Mouse (Mus musculus): ENCODE data around the gene Dgcr8. TPM values are rescaled to one million over a fixed set of nuclear protein-coding genes. Genes with fewer than 3 reads are reported as not detected.

The Dgcr8 gene
- 16.0 and 22.3 TPM in 2 replicates for polyA plus RNA-seq (2012; rRNA removed)

- WGBS: under 1% methylated on average over 68 of the region's 71 CpGs
- Histone ChIP-seq H3K4me3 (replicated peaks; ENCODE audit: extremely low read depth, low read depth, low read length) (peak within 1 kb of the TSS; percentile 83), H3K4me1 (ENCODE audit: control insufficient read depth, insufficient read depth, low read length) (peaks cover 13% of the 10 kb centered on the region)
- peak; percentile 93 for DNase-seq
- peak; percentile 46; the same call in 1 of the 2 replicates for TF ChIP-seq POLR2A (IDR thresholded peaks at IDR 0.05; ENCODE audit: borderline replicate concordance, extremely low read depth, low read depth, low read length)
- TF ChIP-seq CTCF (IDR thresholded peaks at IDR 0.05; ENCODE audit: insufficient read depth, low read length): no peak
These were observed at the start of gene Dgcr8 for GRCm38 (mm10) chr16:18289067-18289588. Gene Dgcr8, minus strand, starts transcription at chr16:18289246.

DNA sequence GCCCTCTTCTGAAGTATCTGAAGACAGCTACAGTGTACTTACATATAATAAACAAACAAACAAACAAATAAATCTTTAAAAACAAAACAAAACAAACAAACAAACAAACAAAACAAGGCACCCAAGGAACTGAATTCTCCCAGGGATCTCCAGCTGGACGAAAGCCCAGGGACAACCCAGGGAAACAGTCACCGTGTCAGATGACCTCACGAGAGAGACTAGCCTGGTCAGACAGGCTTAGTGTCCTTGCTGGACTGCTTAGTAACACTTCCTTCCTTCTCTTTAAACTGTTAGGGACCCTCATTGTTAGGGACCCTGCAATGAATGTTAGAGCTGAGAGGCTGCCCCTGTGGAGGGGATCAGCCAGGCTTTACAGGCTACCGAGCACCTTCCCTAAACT lies 48.2 kb upstream of the Dgcr8 start:
- no peak for DNase-seq
- H3K4me3 ChIP-seq (replicated peaks; ENCODE audit: extremely low read depth, low read depth, low read length): no peak overlapping the region
- TF ChIP-seq POLR2A (IDR thresholded peaks at IDR 0.05; ENCODE audit: borderline replicate concordance, extremely low read depth, low read depth, low read length) (no peak), CTCF (IDR thresholded peaks at IDR 0.05; ENCODE audit: insufficient read depth, low read length) (no peak)
- peaks cover 3% of the 10 kb centered on the region; the same call in 1 of the 2 replicates for H3K4me1 ChIP-seq (ENCODE audit: control insufficient read depth, insufficient read depth, low read length)
- WGBS: 84% methylated on average over 4 of the region's 4 CpGs

GRCm38 (mm10) chr16:18335981-18336380 lies 46.9 kb upstream of the Dgcr8 start:
- DNase-seq: no peak
- WGBS: 87% methylated on average over 3 of the region's 3 CpGs
- no peak overlapping the region for H3K4me3 ChIP-seq (replicated peaks; ENCODE audit: extremely low read depth, low read depth, low read length)
- TF ChIP-seq CTCF (IDR thresholded peaks at IDR 0.05; ENCODE audit: insufficient read depth, low read length): no peak
- TF ChIP-seq POLR2A (IDR thresholded peaks at IDR 0.05; ENCODE audit: borderline replicate concordance, extremely low read depth, low read depth, low read length): no peak
- H3K4me1 ChIP-seq (ENCODE audit: control insufficient read depth, insufficient read depth, low read length): peaks cover 3% of the 10 kb centered on the region; the same call in 1 of the 2 replicates

DNA sequence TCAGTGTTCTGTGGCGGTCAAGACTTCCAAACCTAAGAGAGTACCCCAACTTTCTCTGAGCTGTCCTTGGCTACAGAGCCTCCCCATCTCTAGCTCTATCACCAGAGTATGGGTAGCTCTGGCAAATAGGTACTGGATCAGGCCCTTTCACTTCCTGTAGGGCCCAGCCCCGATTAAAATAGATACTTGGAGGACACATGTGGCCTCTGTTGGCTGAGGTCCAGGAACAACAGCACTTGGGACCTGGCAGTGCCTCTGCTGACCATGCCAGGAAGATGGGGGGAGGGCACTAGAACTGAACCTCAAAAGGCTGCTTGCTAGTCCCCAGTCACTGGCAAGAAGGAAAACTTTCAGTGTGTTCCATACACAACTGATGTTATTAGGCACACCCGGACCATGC lies 44.9 kb upstream of the Dgcr8 start:
- Histone ChIP-seq H3K4me1 (ENCODE audit: control insufficient read depth, insufficient read depth, low read length) (peaks cover 3% of the 10 kb centered on the region; the same call in 1 of the 2 replicates), H3K4me3 (replicated peaks; ENCODE audit: extremely low read depth, low read depth, low read length) (no peak overlapping the region)
- no peak for DNase-seq
- no peak for TF ChIP-seq CTCF (IDR thresholded peaks at IDR 0.05; ENCODE audit: insufficient read depth, low read length)
- no peak for TF ChIP-seq POLR2A (IDR thresholded peaks at IDR 0.05; ENCODE audit: borderline replicate concordance, extremely low read depth, low read depth, low read length)
- WGBS: 59% methylated on average over 3 of the region's 3 CpGs

DNA sequence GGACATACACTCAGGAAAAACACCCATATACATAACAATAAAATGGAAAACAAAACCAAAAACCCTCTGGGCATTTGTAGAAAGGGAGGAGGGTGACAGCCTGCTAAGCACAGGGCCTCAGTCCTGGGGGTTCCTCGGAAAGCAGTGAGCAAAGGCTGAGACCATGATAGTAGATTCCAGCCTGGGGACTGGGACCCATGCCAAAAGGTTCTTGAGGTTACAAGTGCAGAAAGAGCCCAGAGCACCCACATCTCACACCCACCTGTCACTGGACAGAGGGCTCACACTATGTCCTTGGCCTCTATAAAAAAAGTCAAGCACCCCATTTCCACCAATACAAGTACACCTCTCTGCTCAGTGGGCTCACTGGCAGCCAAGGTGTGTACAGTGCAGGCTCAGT lies 39.5 kb upstream of the Dgcr8 start:
- Histone ChIP-seq H3K4me3 (replicated peaks; ENCODE audit: extremely low read depth, low read depth, low read length) (no peak overlapping the region), H3K4me1 (ENCODE audit: control insufficient read depth, insufficient read depth, low read length) (no peaks in the 10 kb centered on the region)
- DNase-seq: no peak
- 74% methylated on average over 1 of the region's 1 CpGs for WGBS
- no peak for TF ChIP-seq CTCF (IDR thresholded peaks at IDR 0.05; ENCODE audit: insufficient read depth, low read length)
- TF ChIP-seq POLR2A (IDR thresholded peaks at IDR 0.05; ENCODE audit: borderline replicate concordance, extremely low read depth, low read depth, low read length): no peak

- Histone ChIP-seq H3K4me1 (ENCODE audit: control insufficient read depth, insufficient read depth, low read length) (no peaks in the 10 kb centered on the region), H3K4me3 (replicated peaks; ENCODE audit: extremely low read depth, low read depth, low read length) (no peak overlapping the region)
- WGBS: 92% methylated on average over 9 of the region's 9 CpGs
- no peak for DNase-seq
- TF ChIP-seq CTCF (IDR thresholded peaks at IDR 0.05; ENCODE audit: insufficient read depth, low read length): no peak
- no peak for TF ChIP-seq POLR2A (IDR thresholded peaks at IDR 0.05; ENCODE audit: borderline replicate concordance, extremely low read depth, low read depth, low read length)
These were observed 38.9 kb upstream of the Dgcr8 start for GRCm38 (mm10) chr16:18327936-18328335.

DNA sequence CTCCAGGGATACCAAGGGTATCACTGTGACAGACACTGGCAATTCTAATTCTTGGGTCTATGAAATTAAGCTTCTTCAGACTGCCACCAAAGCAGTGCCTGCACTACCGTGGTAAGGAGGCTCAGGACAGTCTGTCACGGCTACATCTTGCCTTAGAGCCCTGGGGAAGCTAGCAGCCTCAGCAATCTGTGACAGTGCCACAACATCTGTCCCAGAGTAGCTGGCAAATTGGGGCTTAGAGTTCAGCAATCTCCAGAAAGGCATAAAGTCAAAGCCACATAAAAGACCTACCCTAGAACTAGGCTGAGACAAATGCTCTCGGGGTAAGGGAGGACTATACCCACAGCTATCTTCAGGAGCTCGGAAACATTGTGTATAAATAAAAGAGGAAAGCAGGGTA lies 36.7 kb upstream of the Dgcr8 start:
- Histone ChIP-seq H3K4me1 (ENCODE audit: control insufficient read depth, insufficient read depth, low read length) (no peaks in the 10 kb centered on the region), H3K4me3 (replicated peaks; ENCODE audit: extremely low read depth, low read depth, low read length) (no peak overlapping the region)
- WGBS: 63% methylated on average over 4 of the region's 4 CpGs
- TF ChIP-seq POLR2A (IDR thresholded peaks at IDR 0.05; ENCODE audit: borderline replicate concordance, extremely low read depth, low read depth, low read length) (no peak), CTCF (IDR thresholded peaks at IDR 0.05; ENCODE audit: insufficient read depth, low read length) (no peak)
- DNase-seq: no peak

DNA sequence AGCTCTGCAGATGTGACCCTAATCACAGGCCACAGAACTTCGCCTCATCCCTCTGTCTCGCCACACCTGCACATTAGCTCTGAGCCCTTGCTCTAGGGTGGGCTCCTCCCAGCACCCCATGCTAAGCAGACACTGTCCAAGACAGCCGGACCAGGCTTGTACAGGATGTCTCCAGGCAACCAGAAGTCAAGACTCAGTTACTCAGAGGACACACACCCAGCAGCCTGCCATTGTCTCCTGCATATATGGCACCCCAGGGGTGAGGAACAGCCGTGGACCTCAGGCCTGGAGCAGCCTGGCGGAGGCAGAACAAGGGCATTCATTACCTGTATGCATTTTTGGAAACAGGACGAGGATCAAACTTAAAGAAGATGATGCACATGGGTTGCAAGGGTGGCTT lies 35.0 kb upstream of the Dgcr8 start:
- 92% methylated on average over 6 of the region's 6 CpGs for WGBS
- TF ChIP-seq POLR2A (IDR thresholded peaks at IDR 0.05; ENCODE audit: borderline replicate concordance, extremely low read depth, low read depth, low read length) (no peak), CTCF (IDR thresholded peaks at IDR 0.05; ENCODE audit: insufficient read depth, low read length) (no peak)
- DNase-seq: no peak

DNA sequence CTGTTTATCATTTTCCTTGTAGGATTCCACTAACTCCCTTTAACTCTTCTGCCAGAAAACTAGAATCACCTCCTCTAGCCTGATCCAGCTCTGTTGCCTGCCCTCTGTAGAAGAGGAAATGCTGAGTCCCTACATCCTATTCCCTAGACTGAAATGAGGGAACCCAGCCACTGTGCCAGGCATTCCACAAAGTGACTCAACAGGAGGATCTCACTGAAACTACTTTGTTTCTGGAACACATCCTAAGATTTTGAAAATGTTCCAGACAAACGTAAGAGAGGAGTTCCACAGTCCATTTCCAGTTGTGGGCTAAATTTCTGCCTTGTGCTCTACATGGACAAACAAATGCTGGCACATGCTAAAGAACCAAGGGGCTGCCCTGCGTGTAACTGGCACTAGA lies 34.4 kb upstream of the Dgcr8 start:
- TF ChIP-seq POLR2A (IDR thresholded peaks at IDR 0.05; ENCODE audit: borderline replicate concordance, extremely low read depth, low read depth, low read length) (no peak), CTCF (IDR thresholded peaks at IDR 0.05; ENCODE audit: insufficient read depth, low read length) (no peak)
- DNase-seq: no peak

More for the DNA sequence above, 35.0 kb upstream of the Dgcr8 start:
- Histone ChIP-seq H3K4me1 (ENCODE audit: control insufficient read depth, insufficient read depth, low read length) (no peaks in the 10 kb centered on the region), H3K4me3 (replicated peaks; ENCODE audit: extremely low read depth, low read depth, low read length) (no peak overlapping the region)

DNA sequence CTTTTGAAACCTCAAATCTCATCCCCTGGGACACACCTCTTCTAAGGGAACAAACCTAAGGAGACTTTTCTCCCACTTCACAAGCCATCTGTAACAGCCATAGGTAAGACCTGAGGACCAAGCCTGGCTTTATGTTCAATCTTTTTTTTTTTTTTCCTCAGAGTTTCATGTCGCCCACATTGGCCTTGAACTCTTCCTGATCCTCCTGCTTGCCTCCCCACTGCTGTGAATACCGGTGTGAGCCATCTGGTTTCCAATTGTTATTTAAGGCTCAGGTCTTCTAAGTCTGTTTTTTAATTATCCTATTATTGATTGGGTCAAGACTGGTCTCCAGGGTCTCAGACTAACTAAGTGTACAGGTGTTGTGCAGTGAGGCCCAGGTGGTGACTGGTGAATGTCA lies 32.4 kb upstream of the Dgcr8 start:
- no peak for TF ChIP-seq CTCF (IDR thresholded peaks at IDR 0.05; ENCODE audit: insufficient read depth, low read length)
- no peak for TF ChIP-seq POLR2A (IDR thresholded peaks at IDR 0.05; ENCODE audit: borderline replicate concordance, extremely low read depth, low read depth, low read length)
- DNase-seq: no peak
- Histone ChIP-seq H3K4me1 (ENCODE audit: control insufficient read depth, insufficient read depth, low read length) (no peaks in the 10 kb centered on the region), H3K4me3 (replicated peaks; ENCODE audit: extremely low read depth, low read depth, low read length) (no peak overlapping the region)
- 82% methylated on average over 2 of the region's 2 CpGs for WGBS

More for the DNA sequence above, 34.4 kb upstream of the Dgcr8 start:
- Histone ChIP-seq H3K4me3 (replicated peaks; ENCODE audit: extremely low read depth, low read depth, low read length) (no peak overlapping the region), H3K4me1 (ENCODE audit: control insufficient read depth, insufficient read depth, low read length) (no peaks in the 10 kb centered on the region)
- 60% methylated on average over 2 of the region's 2 CpGs for WGBS

Measured in lung, adult 2 months (tissue).